Mouse (Mus musculus) spleen, adult 12 weeks (tissue): ENCODE measurements around the gene Saa1.
"Not testable (repeated sequence)": the region's sequence is repeated elsewhere in the genome, so short reads cannot be mapped to it uniquely, and the experiment has no call there.

Experiments
- DNase-seq: peaks from one replicate; pipeline ENCODE4 v3.0.0; 2022; ENCODE audit warnings: low spot score

Saa1 gene

GRCm38 (mm10) chr7:46742880-46743279, at the start of gene Saa1:
Saa1 (minus strand) TSS chr7:46742980.
- not testable (repeated sequence) for DNase-seq

- no peak for DNase-seq
Observed at GRCm38 (mm10) chr7:46789177-46789849, 46.5 kb upstream of the Saa1 start.

GRCm38 (mm10) chr7:46770706-46771105, 27.9 kb upstream of the Saa1 start:
- DNase-seq: peak; percentile 8

- no peak for DNase-seq
Observed at GRCm38 (mm10) chr7:46768451-46768850, 25.7 kb upstream of the Saa1 start.

- DNase-seq: no peak
Observed at GRCm38 (mm10) chr7:46767371-46767770, 24.6 kb upstream of the Saa1 start.

GRCm38 (mm10) chr7:46764672-46765071, 21.9 kb upstream of the Saa1 start:
- no peak for DNase-seq

GRCm38 (mm10) chr7:46762601-46763000, 19.8 kb upstream of the Saa1 start:
- no peak for DNase-seq

GRCm38 (mm10) chr7:46761049-46761795, 18.4 kb upstream of the Saa1 start:
- DNase-seq: no peak

- no peak for DNase-seq
Observed at GRCm38 (mm10) chr7:46751490-46751889, 8.7 kb upstream of the Saa1 start, which contains the start of gene Saa2. Saa2 (plus strand) TSS chr7:46751790.

GRCm38 (mm10) chr7:46748459-46748858, 5.7 kb upstream of the Saa1 start:
- no peak for DNase-seq

- no peak for DNase-seq
Observed at GRCm38 (mm10) chr7:46746381-46746780, 3.6 kb upstream of the Saa1 start.

- no peak for DNase-seq
Observed at GRCm38 (mm10) chr7:46745816-46746215, 3.0 kb upstream of the Saa1 start.

GRCm38 (mm10) chr7:46740041-46740440, 2.7 kb downstream of the Saa1 start:
- DNase-seq: not testable (repeated sequence)

GRCm38 (mm10) chr7:46738561-46739460, 4.0 kb downstream of the Saa1 start:
- no peak for DNase-seq

- no peak for DNase-seq
Observed at GRCm38 (mm10) chr7:46734983-46735382, 7.8 kb downstream of the Saa1 start.

- no peak for DNase-seq
Observed at GRCm38 (mm10) chr7:46732458-46732857, 10.3 kb downstream of the Saa1 start, which contains the start of gene Saa4. Saa4 (minus strand) TSS chr7:46732603.

- DNase-seq: no peak
Observed at GRCm38 (mm10) chr7:46727584-46727983, 15.2 kb downstream of the Saa1 start.

- DNase-seq: no peak
Observed at GRCm38 (mm10) chr7:46724396-46724795, 18.4 kb downstream of the Saa1 start.

- no peak for DNase-seq
Observed at GRCm38 (mm10) chr7:46723849-46724248, 18.9 kb downstream of the Saa1 start.

GRCm38 (mm10) chr7:46723354-46723753, 19.4 kb downstream of the Saa1 start:
- DNase-seq: no peak

GRCm38 (mm10) chr7:46720460-46720859, 22.3 kb downstream of the Saa1 start:
- no peak for DNase-seq

GRCm38 (mm10) chr7:46719526-46719925, 23.3 kb downstream of the Saa1 start:
- DNase-seq: no peak
